Mouse (Mus musculus) stomach, embryonic 16.5 days (tissue): ENCODE data around the gene Dync1i2. TPM values are rescaled to one million over a fixed set of nuclear protein-coding genes. Genes with fewer than 3 reads are reported as not detected.

Source experiments
- ATAC-seq: fragments of 200-750 bp; cut with Nextera tagmentation; 2 replicates; pipeline ENCODE4 v1.8.0; 2017; ENCODE audit warnings: moderate number of reproducible peaks, moderate TSS enrichment; ENCODE audit not compliant: insufficient read depth, low FRiP score
- H3K27ac ChIP-seq: fragments of 300-500 bp; sonication (generic); 2 replicates; pipeline ENCODE4 v1.5.1; 2014; ENCODE audit warnings: low read length
- H3K27me3 ChIP-seq: fragments of 300-500 bp; sonication (generic); 2 replicates; pipeline ENCODE4 v1.6.1; 2014; ENCODE audit warnings: low read length, control low read depth, mixed read lengths; ENCODE audit not compliant: control insufficient read depth, insufficient read depth
- H3K36me3 ChIP-seq: fragments of 300-500 bp; sonication (generic); 2 replicates; pipeline ENCODE4 v1.6.1; 2014; ENCODE audit warnings: low read length; ENCODE audit not compliant: control insufficient read depth, insufficient read depth
- H3K4me1 ChIP-seq: fragments of 300-500 bp; sonication (generic); 2 replicates; pipeline ENCODE4 v1.6.1; 2014; ENCODE audit warnings: low read length, control low read depth, mixed read lengths; ENCODE audit not compliant: control insufficient read depth, insufficient read depth
- H3K4me2 ChIP-seq: fragments of 300-500 bp; sonication (generic); 2 replicates; pipeline ENCODE4 v1.6.1; 2014; ENCODE audit warnings: low read depth, low read length, mixed read lengths
- H3K4me3 ChIP-seq: fragments of 300-500 bp; sonication (generic); replicated peaks from 2 replicates; pipeline ENCODE4 v1.5.1; 2014; ENCODE audit warnings: mild to moderate bottlenecking, low read length
- H3K9ac ChIP-seq: fragments of 300-500 bp; sonication (generic); 2 replicates; pipeline ENCODE4 v1.6.1; 2014; ENCODE audit warnings: low read length
- H3K9me3 ChIP-seq: fragments of 300-500 bp; sonication (generic); replicated peaks from 2 replicates; pipeline ENCODE4 v1.6.1; 2016; ENCODE audit warnings: low read length, control low read depth; ENCODE audit not compliant: control insufficient read depth
- WGBS: fragments of 180-500 bp; shearing (Covaris S2); extraction: QIAGEN DNeasy Blood & Tissue Kit; methylation state at CpG from one replicate; pipeline ENCODE4 v1.1.7; 2014; 5-methylcytosine and 5-hydroxymethylcytosine counted together
- polyA plus RNA-seq: library from polyadenylated mRNA; unstranded; fragments of >200 nt; fragmentation: Nextera tagmentation; extraction: Ambion mirVana; gene quantifications from 2 replicates; pipeline ENCODE4 v1.2.1, GENCODE M21; 2015

The Dync1i2 gene
- polyA plus RNA-seq, 1 experiment from 2014 or later, result 77.1 TPM

GRCm38 (mm10) chr2:71229603-71230002 lies 18.1 kb downstream of the Dync1i2 start:
- Histone ChIP-seq H3K4me2 (no peak overlapping the region), H3K9ac (no peak overlapping the region), H3K4me1 (no peaks in the 10 kb centered on the region), H3K9me3 (no peaks in the 10 kb centered on the region), H3K27me3 (no peaks in the 10 kb centered on the region), H3K36me3 (no peaks in the 10 kb centered on the region), H3K4me3 (no peak overlapping the region), H3K27ac (no peak overlapping the region)
- 91% methylated on average over 1 of the region's 1 CpGs for WGBS
- no peak for ATAC-seq

GRCm38 (mm10) chr2:71231951-71232350 lies 20.4 kb downstream of the Dync1i2 start:
- 77% methylated on average over 5 of the region's 5 CpGs for WGBS
- Histone ChIP-seq H3K4me1 (no peaks in the 10 kb centered on the region), H3K4me3 (no peak overlapping the region), H3K4me2 (no peak overlapping the region), H3K9me3 (no peaks in the 10 kb centered on the region), H3K27me3 (no peaks in the 10 kb centered on the region), H3K27ac (no peak overlapping the region), H3K9ac (no peak overlapping the region), H3K36me3 (no peaks in the 10 kb centered on the region)
- ATAC-seq, result no peak

- H3K9me3 ChIP-seq, result no peaks in the 10 kb centered on the region
Measured at GRCm38 (mm10) chr2:71232976-71233375, 21.5 kb downstream of the Dync1i2 start.

DNA sequence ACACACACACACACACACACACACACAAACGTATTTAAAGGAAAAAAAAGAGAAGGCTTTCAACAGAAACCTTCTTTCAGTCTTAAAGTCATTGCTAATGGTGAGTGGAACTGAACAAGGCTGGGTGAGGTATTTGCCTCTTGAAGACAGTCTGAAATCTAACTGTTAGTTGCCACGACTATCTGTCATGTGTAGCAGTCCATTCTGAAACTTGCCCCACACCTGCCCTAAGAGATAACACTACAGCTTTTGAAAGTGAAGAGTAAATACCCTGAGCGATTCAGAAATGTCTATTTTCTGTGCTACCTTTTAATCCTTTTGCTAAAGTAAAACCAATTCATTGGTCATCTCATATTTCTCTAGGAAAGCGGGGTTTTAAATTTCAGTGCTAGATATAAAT lies 23.9 kb downstream of the Dync1i2 start:
- no peak overlapping the region for H3K9ac ChIP-seq
- WGBS, result 78% methylated on average over 4 of the region's 4 CpGs
- no peaks in the 10 kb centered on the region for H3K4me1 ChIP-seq
- H3K36me3 ChIP-seq, result peaks cover 4% of the 10 kb centered on the region; the same call in 1 of the 2 replicates
- H3K4me2 ChIP-seq, result no peak overlapping the region
- no peak for ATAC-seq
- H3K9me3 ChIP-seq, result no peaks in the 10 kb centered on the region
- H3K27me3 ChIP-seq, result no peaks in the 10 kb centered on the region
- no peak overlapping the region for H3K4me3 ChIP-seq
- no peak overlapping the region for H3K27ac ChIP-seq

More at GRCm38 (mm10) chr2:71232976-71233375, 21.5 kb downstream of the Dync1i2 start:
- H3K36me3 ChIP-seq, result peaks cover 4% of the 10 kb centered on the region; the same call in 1 of the 2 replicates
- no peaks in the 10 kb centered on the region for H3K27me3 ChIP-seq
- 75% methylated on average over 2 of the region's 2 CpGs for WGBS
- H3K4me2 ChIP-seq, result no peak overlapping the region
- H3K9ac ChIP-seq, result no peak overlapping the region
- ATAC-seq, result no peak
- H3K27ac ChIP-seq, result no peak overlapping the region
- no peak overlapping the region for H3K4me3 ChIP-seq
- H3K4me1 ChIP-seq, result no peaks in the 10 kb centered on the region

DNA sequence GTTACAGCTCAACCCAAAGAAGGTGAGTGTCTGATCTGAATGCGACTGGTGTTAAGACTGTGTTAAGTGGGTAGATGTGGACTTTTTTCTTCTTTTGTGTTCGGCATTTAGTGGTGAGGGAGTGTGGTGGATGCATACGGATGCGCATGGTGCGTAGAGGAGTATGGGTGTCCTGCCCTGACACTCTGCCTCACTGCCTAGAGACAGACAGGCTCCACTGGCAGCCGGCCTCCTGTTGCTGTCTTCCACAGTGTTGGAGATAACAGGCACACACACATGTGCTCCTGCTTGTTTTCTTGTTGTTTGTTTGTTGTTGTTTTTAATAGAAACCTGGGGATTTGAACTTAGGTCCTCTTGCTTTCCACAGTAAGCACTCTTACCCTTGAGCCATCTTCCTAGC lies 24.5 kb downstream of the Dync1i2 start:
- 95% methylated on average over 6 of the region's 6 CpGs for WGBS
- H3K27ac ChIP-seq, result no peak overlapping the region
- ATAC-seq, result no peak
- H3K4me2 ChIP-seq, result no peak overlapping the region
- H3K9ac ChIP-seq, result no peak overlapping the region
- H3K9me3 ChIP-seq, result no peaks in the 10 kb centered on the region
- peaks cover 4% of the 10 kb centered on the region; the same call in 1 of the 2 replicates for H3K36me3 ChIP-seq
- H3K4me1 ChIP-seq, result no peaks in the 10 kb centered on the region
- no peak overlapping the region for H3K4me3 ChIP-seq
- no peaks in the 10 kb centered on the region for H3K27me3 ChIP-seq

GRCm38 (mm10) chr2:71241505-71241904 lies 30.0 kb downstream of the Dync1i2 start:
- Histone ChIP-seq H3K9me3 (no peaks in the 10 kb centered on the region), H3K4me1 (no peaks in the 10 kb centered on the region), H3K27ac (no peak overlapping the region), H3K9ac (no peak overlapping the region), H3K4me3 (no peak overlapping the region), H3K27me3 (no peaks in the 10 kb centered on the region), H3K36me3 (peaks cover 6% of the 10 kb centered on the region; the same call in 1 of the 2 replicates), H3K4me2 (no peak overlapping the region)
- 95% methylated on average over 2 of the region's 2 CpGs for WGBS
- no peak for ATAC-seq

DNA sequence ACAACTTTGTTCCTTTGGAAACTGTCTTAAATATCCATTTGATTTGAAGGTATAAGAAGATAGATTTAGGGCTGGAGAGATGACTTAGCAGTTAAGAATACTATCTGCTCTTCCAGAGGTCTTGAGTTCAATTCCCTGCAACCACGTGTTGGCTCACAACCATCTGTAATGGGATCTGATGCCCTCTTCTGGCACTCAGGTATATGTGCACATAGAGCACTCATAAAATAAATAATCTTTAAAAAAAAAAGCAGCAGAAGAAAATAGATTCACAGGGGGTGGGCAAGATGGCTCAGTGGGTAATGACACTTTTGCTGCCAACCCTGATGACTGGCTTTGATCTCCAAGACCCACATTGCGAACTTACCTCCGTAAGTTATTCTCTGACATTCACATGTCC lies 30.7 kb downstream of the Dync1i2 start:
- WGBS, result 96% methylated on average over 3 of the region's 3 CpGs
- H3K4me1 ChIP-seq, result no peaks in the 10 kb centered on the region

GRCm38 (mm10) chr2:71243058-71243672 lies 31.7 kb downstream of the Dync1i2 start:
- ATAC-seq, result no peak

More for the DNA sequence above, 30.7 kb downstream of the Dync1i2 start:
- no peak overlapping the region for H3K4me3 ChIP-seq
- H3K27ac ChIP-seq, result no peak overlapping the region
- H3K9ac ChIP-seq, result no peak overlapping the region
- no peak for ATAC-seq
- peaks cover 6% of the 10 kb centered on the region; the same call in 1 of the 2 replicates for H3K36me3 ChIP-seq
- H3K4me2 ChIP-seq, result no peak overlapping the region
- H3K27me3 ChIP-seq, result no peaks in the 10 kb centered on the region
- H3K9me3 ChIP-seq, result no peaks in the 10 kb centered on the region

DNA sequence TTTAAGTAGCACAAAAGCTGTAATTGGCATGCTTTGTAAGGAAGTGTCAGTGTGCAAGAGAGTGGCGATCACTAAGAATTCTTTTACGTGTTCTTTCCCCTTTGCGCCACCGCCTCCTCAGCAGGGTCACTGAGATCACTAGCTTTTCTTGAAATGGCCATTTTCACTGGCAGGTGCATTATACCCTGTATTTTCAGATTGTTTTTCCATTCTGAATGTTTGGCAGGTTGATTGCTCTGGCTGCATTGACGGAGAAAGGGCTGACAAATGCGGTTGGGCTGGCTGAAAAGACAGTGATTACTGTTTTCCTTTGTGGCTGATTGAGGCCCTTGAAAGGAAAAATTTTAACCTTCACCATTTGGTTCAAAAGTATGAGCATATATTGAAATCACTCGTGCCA lies 33.3 kb downstream of the Dync1i2 start:
- peaks cover 6% of the 10 kb centered on the region; the same call in 1 of the 2 replicates for H3K36me3 ChIP-seq
- H3K4me2 ChIP-seq, result no peak overlapping the region
- ATAC-seq, result no peak
- H3K27ac ChIP-seq, result no peak overlapping the region
- H3K9me3 ChIP-seq, result no peaks in the 10 kb centered on the region
- H3K4me1 ChIP-seq, result no peaks in the 10 kb centered on the region
- WGBS, result 87% methylated on average over 7 of the region's 7 CpGs
- H3K9ac ChIP-seq, result no peak overlapping the region
- H3K4me3 ChIP-seq, result no peak overlapping the region
- no peaks in the 10 kb centered on the region for H3K27me3 ChIP-seq

More at GRCm38 (mm10) chr2:71243058-71243672, 31.7 kb downstream of the Dync1i2 start:
- Histone ChIP-seq H3K9ac (no peak overlapping the region), H3K4me2 (no peak overlapping the region), H3K4me3 (no peak overlapping the region), H3K4me1 (no peaks in the 10 kb centered on the region), H3K27ac (no peak overlapping the region), H3K9me3 (no peaks in the 10 kb centered on the region), H3K36me3 (0 out of 2 replicates have a peak, but pooled peaks cover 3% of the 10 kb centered on the region), H3K27me3 (no peaks in the 10 kb centered on the region)
- WGBS, result 81% methylated on average over 9 of the region's 9 CpGs
